Comparison of ENCODE assay signal across 8 mouse cellular contexts in genomic region chr14:122489041-122489440, GRCm38 (mm10). TPM values are rescaled to one million over a fixed set of nuclear protein-coding genes. Genes with fewer than 3 reads are reported as not detected.
DNase-seq lines count a peak whose midpoint lies in the region; ATAC-seq lines count a peak whose summit lies in the region.
"Had no signal": no experiment of that assay in that cellular context is flagged by ENCODE, and none has a peak within 500 bp of the region (broad histone marks: within the 10 kb centered on the region; RNA-seq: fewer than 3 reads in every experiment).

No protein-coding gene starts in this region.

- H3K27ac ChIP-seq in forebrain, embryonic 14.5 days (ENCODE audit: low read depth, low read length) = no peak overlapping the region
- no peak overlapping the region for H3K27ac ChIP-seq in midbrain, embryonic 11.5 days (ENCODE audit: low read depth, low read length)
- no peak overlapping the region for H3K27ac ChIP-seq in liver, embryonic 11.5 days (ENCODE audit: low read depth, low read length)

- H3K27me3 ChIP-seq in forebrain, embryonic 14.5 days (replicated peaks; ENCODE audit: control insufficient read depth, insufficient read depth, low read length) = peaks cover 41% of the 10 kb centered on the region
- H3K27me3 ChIP-seq in midbrain, embryonic 11.5 days (ENCODE audit: control insufficient read depth, insufficient read depth, low read length) = peaks cover 50% of the 10 kb centered on the region
- H3K27me3 ChIP-seq in liver, embryonic 11.5 days (replicated peaks; ENCODE audit: control insufficient read depth, insufficient read depth, low read length) = peaks cover 80% of the 10 kb centered on the region

- peak; percentile 41 for DNase-seq in thymus, postnatal 0 days (ENCODE audit: low spot score)
- no peak for DNase-seq in thymus, postnatal 4 days
- DNase-seq in forebrain, embryonic 14.5 days (ENCODE audit: low spot score) = peak; percentile 64
- DNase-seq in midbrain, embryonic 11.5 days (ENCODE audit: low spot score, missing footprints) = peak; percentile 95
- no peak for DNase-seq in adipocyte (ENCODE audit: low spot score)
- no peak for DNase-seq in liver, embryonic 11.5 days (ENCODE audit: low spot score)
- no peak for DNase-seq in adrenal gland, adult 8-10 months
- DNase-seq: thymus, postnatal 36 days had no signal

- no peaks in the 10 kb centered on the region for H3K9me3 ChIP-seq in forebrain, embryonic 14.5 days (replicated peaks; ENCODE audit: control insufficient read depth, low read length)
- no peaks in the 10 kb centered on the region for H3K9me3 ChIP-seq in midbrain, embryonic 11.5 days (ENCODE audit: control insufficient read depth, low read length)
- no peaks in the 10 kb centered on the region for H3K9me3 ChIP-seq in liver, embryonic 11.5 days (ENCODE audit: control insufficient read depth, low read length)

- H3K4me2 ChIP-seq in forebrain, embryonic 14.5 days (ENCODE audit: low read length) = peak overlapping the region; percentile 51
- peak overlapping the region; percentile 25; the same call in 1 of the 2 replicates for H3K4me2 ChIP-seq in midbrain, embryonic 11.5 days
- no peak overlapping the region for H3K4me2 ChIP-seq in liver, embryonic 11.5 days

- H3K9ac ChIP-seq in forebrain, embryonic 14.5 days (ENCODE audit: low read length) = peak overlapping the region; percentile 21; the same call in 1 of the 2 replicates
- H3K9ac ChIP-seq in midbrain, embryonic 11.5 days (ENCODE audit: low read length) = no peak overlapping the region
- no peak overlapping the region for H3K9ac ChIP-seq in liver, embryonic 11.5 days (ENCODE audit: low read depth, low read length)

- 1% methylated on average over 5 of the region's 5 CpGs for WGBS in forebrain, embryonic 14.5 days
- under 1% methylated on average over 5 of the region's 5 CpGs for WGBS in midbrain, embryonic 11.5 days
- WGBS in liver, embryonic 11.5 days = 1% methylated on average over 5 of the region's 5 CpGs

- H3K4me3 ChIP-seq in forebrain, embryonic 14.5 days (ENCODE audit: low read depth, low read length) = peak overlapping the region; percentile 12; the same call in 1 of the 2 replicates
- H3K4me3 ChIP-seq in midbrain, embryonic 11.5 days (ENCODE audit: low read depth, low read length) = no peak overlapping the region
- no peak overlapping the region for H3K4me3 ChIP-seq in liver, embryonic 11.5 days (ENCODE audit: low read depth, low read length)

- peaks cover 3% of the 10 kb centered on the region; the same call in 1 of the 2 replicates for H3K4me1 ChIP-seq in forebrain, embryonic 14.5 days (ENCODE audit: control insufficient read depth, insufficient read depth, low read length)
- peaks cover 10% of the 10 kb centered on the region for H3K4me1 ChIP-seq in midbrain, embryonic 11.5 days (ENCODE audit: control insufficient read depth, insufficient read depth, low read length)
- H3K4me1 ChIP-seq in liver, embryonic 11.5 days (replicated peaks; ENCODE audit: control insufficient read depth, insufficient read depth, low read length) = 0 out of 2 replicates have a peak, but pooled peaks cover 2% of the 10 kb centered on the region

- H3K36me3 ChIP-seq in forebrain, embryonic 14.5 days (ENCODE audit: control insufficient read depth, insufficient read depth, low read length) = no peaks in the 10 kb centered on the region
- H3K36me3 ChIP-seq in midbrain, embryonic 11.5 days (ENCODE audit: control insufficient read depth, insufficient read depth, low read length) = no peaks in the 10 kb centered on the region
- no peaks in the 10 kb centered on the region for H3K36me3 ChIP-seq in liver, embryonic 11.5 days (ENCODE audit: control insufficient read depth, insufficient read depth, low read length)

- no peak for ATAC-seq in forebrain, embryonic 14.5 days
- ATAC-seq in midbrain, embryonic 11.5 days (ENCODE audit: low FRiP score) = no peak
- ATAC-seq in liver, embryonic 11.5 days (replicated peaks; ENCODE audit: low FRiP score) = no peak

RNA-seq across cellular contexts. Expression of gene Gm10837, which starts 1.3 kb away (rescaled TPM):
- polyA plus RNA-seq in thymus, postnatal 0 days (2015; fragmentation: Nextera tagmentation; extraction: Ambion mirVana) = not detected in 2 replicates
- polyA plus RNA-seq in forebrain, embryonic 14.5 days (2014; fragmentation: Nextera tagmentation; extraction: Ambion mirVana) = 0.32 and 0.55 TPM in 2 replicates
- polyA plus RNA-seq in midbrain, embryonic 11.5 days (2014; fragmentation: Nextera tagmentation; extraction: Ambion mirVana) = 0.41 and 0.45 TPM in 2 replicates
- not detected in 2 replicates for polyA plus RNA-seq in liver, embryonic 11.5 days (2014; fragmentation: Nextera tagmentation; extraction: Ambion mirVana)
- total RNA-seq in adrenal gland, adult 8-10 months (2022) = not detected

RNA-seq across cellular contexts. Expression of gene Zic2, which starts 13.8 kb away (rescaled TPM):
- not detected in 2 replicates for polyA plus RNA-seq in thymus, postnatal 0 days (2015; fragmentation: Nextera tagmentation; extraction: Ambion mirVana)
- 7.3 and 9.8 TPM in 2 replicates for polyA plus RNA-seq in forebrain, embryonic 14.5 days (2014; fragmentation: Nextera tagmentation; extraction: Ambion mirVana)
- 5.8 and 6.3 TPM in 2 replicates for polyA plus RNA-seq in midbrain, embryonic 11.5 days (2014; fragmentation: Nextera tagmentation; extraction: Ambion mirVana)
- polyA plus RNA-seq in liver, embryonic 11.5 days (2014; fragmentation: Nextera tagmentation; extraction: Ambion mirVana) = not detected in 2 replicates
- total RNA-seq in adrenal gland, adult 8-10 months (2022) = under 1 TPM in 1 of 4 experiments, not detected in 3; 0.09 TPM

RNA-seq across cellular contexts. Expression of gene Zic5, which starts 23.6 kb away (rescaled TPM):
- polyA plus RNA-seq in thymus, postnatal 0 days (2015; fragmentation: Nextera tagmentation; extraction: Ambion mirVana) = not detected in 2 replicates
- 9.5 and 10.9 TPM in 2 replicates for polyA plus RNA-seq in forebrain, embryonic 14.5 days (2014; fragmentation: Nextera tagmentation; extraction: Ambion mirVana)
- 14.6 and 15.8 TPM in 2 replicates for polyA plus RNA-seq in midbrain, embryonic 11.5 days (2014; fragmentation: Nextera tagmentation; extraction: Ambion mirVana)
- polyA plus RNA-seq in liver, embryonic 11.5 days (2014; fragmentation: Nextera tagmentation; extraction: Ambion mirVana) = 0.16 TPM in 1 of 2 replicates, not detected in the other
- total RNA-seq in adrenal gland, adult 8-10 months (2022) = under 1 TPM in 1 of 4 experiments, not detected in 3; 0.23 TPM

RNA-seq across cellular contexts. Expression of gene Gm5089, which starts 38.1 kb away (rescaled TPM):
- not detected in 2 replicates for polyA plus RNA-seq in thymus, postnatal 0 days (2015; fragmentation: Nextera tagmentation; extraction: Ambion mirVana)
- polyA plus RNA-seq in forebrain, embryonic 14.5 days (2014; fragmentation: Nextera tagmentation; extraction: Ambion mirVana) = 0.25 and 0.33 TPM in 2 replicates
- polyA plus RNA-seq in midbrain, embryonic 11.5 days (2014; fragmentation: Nextera tagmentation; extraction: Ambion mirVana) = 0.62 and 0.64 TPM in 2 replicates
- polyA plus RNA-seq in liver, embryonic 11.5 days (2014; fragmentation: Nextera tagmentation; extraction: Ambion mirVana) = not detected in 2 replicates
- not detected for total RNA-seq in adrenal gland, adult 8-10 months (2022)

RNA-seq across cellular contexts. Expression of gene Pcca, which starts 45.1 kb away (rescaled TPM):
- polyA plus RNA-seq in thymus, postnatal 0 days (2015; fragmentation: Nextera tagmentation; extraction: Ambion mirVana) = 14.9 and 15.6 TPM in 2 replicates
- 25.0 and 25.7 TPM in 2 replicates for polyA plus RNA-seq in forebrain, embryonic 14.5 days (2014; fragmentation: Nextera tagmentation; extraction: Ambion mirVana)
- 28.1 and 31.2 TPM in 2 replicates for polyA plus RNA-seq in midbrain, embryonic 11.5 days (2014; fragmentation: Nextera tagmentation; extraction: Ambion mirVana)
- 18.1 and 20.3 TPM in 2 replicates for polyA plus RNA-seq in liver, embryonic 11.5 days (2014; fragmentation: Nextera tagmentation; extraction: Ambion mirVana)
- 100 to 1,000 TPM; 101 to 165 (median 136) TPM for total RNA-seq in adrenal gland, adult 8-10 months (2022)

Comparison
In these comparisons a context has a peak if more than half of its experiments do, and no peak if none do; other contexts are left out.
1. DNase-seq: peak in thymus, postnatal 0 days (single experiment), forebrain, embryonic 14.5 days (single experiment) and midbrain, embryonic 11.5 days (single experiment); none in thymus, postnatal 4 days (single experiment), adipocyte (single experiment), liver, embryonic 11.5 days (single experiment) and adrenal gland, adult 8-10 months (single experiment).